Mouse (Mus musculus): Measurements from ENCODE around the gene Slc37a4.
"Not testable (repeated sequence)": the region's sequence is repeated elsewhere in the genome, so short reads cannot be mapped to it uniquely, and the experiment has no call there.

The Slc37a4 gene

GRCm38 (mm10) chr9:44398551-44398950 lies 1.9 kb downstream of the Slc37a4 start:
- DNase-seq (ENCODE audit: low read depth), result no peak

GRCm38 (mm10) chr9:44399114-44399794 lies 2.6 kb downstream of the Slc37a4 start:
- no peak for DNase-seq (ENCODE audit: low read depth)

- no peak for DNase-seq (ENCODE audit: low read depth)
Measured at GRCm38 (mm10) chr9:44399795-44400114, 3.1 kb downstream of the Slc37a4 start.

GRCm38 (mm10) chr9:44401081-44401480 lies 4.4 kb downstream of the Slc37a4 start:
- no peak for DNase-seq (ENCODE audit: low read depth)

- no peak for DNase-seq (ENCODE audit: low read depth)
Measured at GRCm38 (mm10) chr9:44405011-44405410, 8.4 kb downstream of the Slc37a4 start.

GRCm38 (mm10) chr9:44406906-44407751 lies 10.5 kb downstream of the Slc37a4 start, which contains the start of the genes Rps25 and Trappc4:
Gene Rps25 (plus strand): TSS chr9:44407139.
Gene Trappc4 (minus strand): TSS chr9:44407600.
- peak; percentile 93 for DNase-seq (ENCODE audit: low read depth)

- DNase-seq (ENCODE audit: low read depth), result no peak
Measured at GRCm38 (mm10) chr9:44407752-44408097, 11.1 kb downstream of the Slc37a4 start.

GRCm38 (mm10) chr9:44408693-44409092 lies 12.0 kb downstream of the Slc37a4 start:
- not testable (repeated sequence) for DNase-seq (ENCODE audit: low read depth)

- DNase-seq (ENCODE audit: low read depth), result no peak
Measured at GRCm38 (mm10) chr9:44410647-44411336, 14.1 kb downstream of the Slc37a4 start.

GRCm38 (mm10) chr9:44411601-44412130 lies 15.0 kb downstream of the Slc37a4 start:
- DNase-seq (ENCODE audit: low read depth), result no peak

- no peak for DNase-seq (ENCODE audit: low read depth)
Measured at GRCm38 (mm10) chr9:44412306-44412705, 15.7 kb downstream of the Slc37a4 start.

- DNase-seq (ENCODE audit: low read depth), result no peak
Measured at GRCm38 (mm10) chr9:44412781-44413180, 16.1 kb downstream of the Slc37a4 start.

- DNase-seq (ENCODE audit: low read depth), result no peak
Measured at GRCm38 (mm10) chr9:44417156-44417891, 20.7 kb downstream of the Slc37a4 start.

- peak; percentile 87 for DNase-seq (ENCODE audit: low read depth)
Measured at GRCm38 (mm10) chr9:44417892-44418363, 21.3 kb downstream of the Slc37a4 start.

- DNase-seq (ENCODE audit: low read depth), result no peak
Measured at GRCm38 (mm10) chr9:44418519-44419385, 22.1 kb downstream of the Slc37a4 start, which contains the start of gene Ccdc84. Gene Ccdc84 (minus strand): TSS chr9:44418569.

GRCm38 (mm10) chr9:44419730-44420129 lies 23.1 kb downstream of the Slc37a4 start:
- not testable (repeated sequence) for DNase-seq (ENCODE audit: low read depth)

- DNase-seq (ENCODE audit: low read depth), result no peak
Measured at GRCm38 (mm10) chr9:44420280-44420898, 23.7 kb downstream of the Slc37a4 start.

- no peak for DNase-seq (ENCODE audit: low read depth)
Measured at GRCm38 (mm10) chr9:44423576-44423975, 26.9 kb downstream of the Slc37a4 start.

- DNase-seq (ENCODE audit: low read depth), result no peak
Measured at GRCm38 (mm10) chr9:44432577-44433185, 36.0 kb downstream of the Slc37a4 start.

GRCm38 (mm10) chr9:44435747-44436146 lies 39.1 kb downstream of the Slc37a4 start:
- no peak for DNase-seq (ENCODE audit: low read depth)
